Mouse (Mus musculus): Measurements from ENCODE around the gene Smim27. TPM values are rescaled to one million over a fixed set of nuclear protein-coding genes. Genes with fewer than 3 reads are reported as not detected.

Smim27 gene
- polyA plus RNA-seq, 1 experiment from 2014 or later = 62.9 TPM

- TF ChIP-seq CTCF (IDR thresholded peaks at IDR 0.05; ENCODE audit: low read depth) = no peak
- no peaks in the 10 kb centered on the region for H3K9me3 ChIP-seq (replicated peaks; ENCODE audit: low read length)
- under 1% methylated on average over 35 of the region's 35 CpGs for WGBS
- DNase-seq (ENCODE audit: low spot score) = peak; percentile 78
- H3K36me3 ChIP-seq (ENCODE audit: insufficient read depth, low read length) = no peaks in the 10 kb centered on the region
- peak within 1 kb of the TSS; percentile 82 for H3K27ac ChIP-seq
- peaks cover 6% of the 10 kb centered on the region; the same call in 1 of the 2 replicates for H3K4me1 ChIP-seq (replicated peaks; ENCODE audit: insufficient read depth, low read length)
- H3K4me2 ChIP-seq (ENCODE audit: low read length) = peak within 1 kb of the TSS; percentile 77
- peak; percentile 68 for ATAC-seq (replicated peaks; ENCODE audit: low FRiP score, low read depth)
- H3K27me3 ChIP-seq (ENCODE audit: insufficient read depth, low read length) = no peaks in the 10 kb centered on the region
- peak within 1 kb of the TSS; percentile 74 for H3K4me3 ChIP-seq (replicated peaks; ENCODE audit: low read depth, low read length)
- peak within 1 kb of the TSS; percentile 63 for H3K9ac ChIP-seq (ENCODE audit: low read depth, low read length)
Observed at GRCm38 (mm10) chr4:40239409-40240271, 29.7 kb upstream of the Smim27 start, which contains the start of gene Ddx58. TSS of gene Ddx58 (minus strand) at chr4:40239828.

DNA sequence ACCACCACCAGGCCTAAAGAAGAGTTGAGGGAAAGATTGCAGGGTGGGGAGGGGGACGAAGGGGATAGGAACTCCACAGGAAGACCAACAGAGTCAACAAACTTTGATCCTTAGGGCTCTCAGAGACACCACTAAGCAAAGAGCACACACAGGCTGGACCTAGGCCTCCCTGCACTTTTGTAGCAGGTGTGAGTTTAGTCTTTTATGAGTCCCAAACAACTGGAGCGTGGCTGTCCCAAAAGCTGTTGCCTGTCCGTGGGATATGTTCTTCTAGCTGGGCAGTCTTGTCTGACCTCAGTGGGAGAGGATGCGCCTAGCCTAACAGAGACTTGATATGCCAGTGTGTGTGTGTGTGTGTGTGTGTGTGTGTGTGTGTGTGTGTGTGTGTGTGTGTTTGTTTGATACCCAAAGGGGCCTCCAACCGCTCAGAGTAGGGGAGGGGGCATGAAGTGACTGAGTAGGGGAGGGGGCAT, 29.1 kb upstream of the Smim27 start:
- H3K9me3 ChIP-seq (replicated peaks; ENCODE audit: low read length) = no peaks in the 10 kb centered on the region
- peaks cover 6% of the 10 kb centered on the region; the same call in 1 of the 2 replicates for H3K4me1 ChIP-seq (replicated peaks; ENCODE audit: insufficient read depth, low read length)
- peak overlapping the region; percentile 77 for H3K4me2 ChIP-seq (ENCODE audit: low read length)
- no peaks in the 10 kb centered on the region for H3K27me3 ChIP-seq (ENCODE audit: insufficient read depth, low read length)
- H3K27ac ChIP-seq = peak overlapping the region; percentile 82; the same call in 1 of the 2 replicates
- TF ChIP-seq CTCF (IDR thresholded peaks at IDR 0.05; ENCODE audit: low read depth) = no peak
- H3K9ac ChIP-seq (ENCODE audit: low read depth, low read length) = peak overlapping the region; percentile 63
- peak overlapping the region; percentile 74 for H3K4me3 ChIP-seq (replicated peaks; ENCODE audit: low read depth, low read length)
- ATAC-seq (replicated peaks; ENCODE audit: low FRiP score, low read depth) (peak; percentile 41), DNase-seq (ENCODE audit: low spot score) (no peak)
- 37% methylated on average over 5 of the region's 5 CpGs for WGBS
- H3K36me3 ChIP-seq (ENCODE audit: insufficient read depth, low read length) = no peaks in the 10 kb centered on the region

DNA sequence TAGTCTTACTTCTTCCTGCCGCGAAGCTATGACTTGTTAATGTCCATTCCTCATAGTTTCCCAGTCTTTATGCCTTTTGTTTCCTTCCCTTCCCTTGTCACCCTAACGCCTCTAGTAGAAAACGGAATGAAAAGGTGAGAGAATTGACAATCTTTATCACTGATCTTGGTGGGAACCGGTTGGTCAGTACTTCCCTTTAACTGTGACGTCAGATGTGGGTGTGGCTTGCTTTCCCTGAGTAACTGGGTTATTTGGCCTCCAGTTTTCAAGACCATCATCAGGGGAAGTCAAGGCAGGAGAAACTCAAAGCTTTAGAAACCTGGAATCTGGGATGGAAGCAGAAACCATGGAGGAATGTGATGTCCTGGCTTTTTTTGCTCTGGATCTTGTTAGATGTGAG, 27.5 kb upstream of the Smim27 start:
- no peak for TF ChIP-seq CTCF (IDR thresholded peaks at IDR 0.05; ENCODE audit: low read depth)
- H3K27me3 ChIP-seq (ENCODE audit: insufficient read depth, low read length) = no peaks in the 10 kb centered on the region
- no peak overlapping the region for H3K27ac ChIP-seq
- ATAC-seq (replicated peaks; ENCODE audit: low FRiP score, low read depth) (no peak), DNase-seq (ENCODE audit: low spot score) (no peak)
- H3K36me3 ChIP-seq (ENCODE audit: insufficient read depth, low read length) = no peaks in the 10 kb centered on the region
- WGBS = 57% methylated on average over 6 of the region's 6 CpGs
- peaks cover 6% of the 10 kb centered on the region; the same call in 1 of the 2 replicates for H3K4me1 ChIP-seq (replicated peaks; ENCODE audit: insufficient read depth, low read length)
- no peaks in the 10 kb centered on the region for H3K9me3 ChIP-seq (replicated peaks; ENCODE audit: low read length)
- H3K9ac ChIP-seq (ENCODE audit: low read depth, low read length) = no peak overlapping the region
- H3K4me3 ChIP-seq (replicated peaks; ENCODE audit: low read depth, low read length) = no peak overlapping the region
- H3K4me2 ChIP-seq (ENCODE audit: low read length) = no peak overlapping the region

DNA sequence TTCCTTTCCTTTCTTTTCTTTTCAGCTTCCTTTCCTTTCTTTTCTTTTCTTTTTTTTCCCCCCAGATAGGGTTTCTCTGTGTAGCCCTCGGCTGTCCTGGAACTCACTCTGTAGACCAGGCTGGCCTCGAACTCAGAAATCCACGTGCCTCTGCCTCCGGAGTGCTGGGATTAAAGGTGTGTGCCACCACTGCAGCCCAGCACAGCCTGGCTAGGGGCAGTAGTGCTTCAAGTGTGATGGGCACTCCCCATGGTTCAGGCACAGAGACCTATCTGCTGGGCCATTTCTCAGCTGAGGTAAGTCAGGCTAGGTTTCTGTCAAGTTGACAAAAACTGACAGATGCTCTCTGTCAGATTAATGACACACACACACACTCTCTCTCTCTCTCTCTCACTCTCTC, 26.4 kb upstream of the Smim27 start:
- H3K36me3 ChIP-seq (ENCODE audit: insufficient read depth, low read length) = no peaks in the 10 kb centered on the region
- no peak for TF ChIP-seq CTCF (IDR thresholded peaks at IDR 0.05; ENCODE audit: low read depth)
- ATAC-seq (replicated peaks; ENCODE audit: low FRiP score, low read depth) (no peak), DNase-seq (ENCODE audit: low spot score) (no peak)
- no peak overlapping the region for H3K4me3 ChIP-seq (replicated peaks; ENCODE audit: low read depth, low read length)
- H3K27me3 ChIP-seq (ENCODE audit: insufficient read depth, low read length) = no peaks in the 10 kb centered on the region
- 78% methylated on average over 4 of the region's 4 CpGs for WGBS
- no peak overlapping the region for H3K4me2 ChIP-seq (ENCODE audit: low read length)
- H3K9me3 ChIP-seq (replicated peaks; ENCODE audit: low read length) = no peaks in the 10 kb centered on the region
- no peak overlapping the region for H3K9ac ChIP-seq (ENCODE audit: low read depth, low read length)
- H3K27ac ChIP-seq = no peak overlapping the region
- H3K4me1 ChIP-seq (replicated peaks; ENCODE audit: insufficient read depth, low read length) = peaks cover 6% of the 10 kb centered on the region; the same call in 1 of the 2 replicates

DNA sequence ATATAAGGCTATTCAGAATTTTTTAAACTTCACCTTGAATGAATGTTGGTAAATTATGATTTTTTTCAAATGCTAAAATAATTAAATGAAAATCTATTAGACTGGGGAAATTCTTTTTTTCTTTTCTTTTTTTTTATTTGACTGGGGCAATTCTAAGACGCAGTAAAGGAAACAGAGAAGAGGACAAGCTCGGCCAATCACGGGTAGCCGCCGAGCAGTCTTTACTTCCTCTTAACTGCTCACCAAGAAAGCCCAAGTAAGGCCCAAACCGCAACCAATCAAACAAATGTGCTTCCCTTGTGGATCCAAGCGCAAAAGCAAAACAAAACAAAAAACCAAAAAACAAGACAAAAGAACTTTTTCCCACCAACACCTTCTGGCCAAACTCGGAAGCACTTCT, 25.3 kb upstream of the Smim27 start:
- no peaks in the 10 kb centered on the region for H3K27me3 ChIP-seq (ENCODE audit: insufficient read depth, low read length)
- no peak for DNase-seq (ENCODE audit: low spot score)
- no peak overlapping the region for H3K9ac ChIP-seq (ENCODE audit: low read depth, low read length)
- no peak for TF ChIP-seq CTCF (IDR thresholded peaks at IDR 0.05; ENCODE audit: low read depth)
- no peaks in the 10 kb centered on the region for H3K4me1 ChIP-seq (replicated peaks; ENCODE audit: insufficient read depth, low read length)
- no peaks in the 10 kb centered on the region for H3K36me3 ChIP-seq (ENCODE audit: insufficient read depth, low read length)
- ATAC-seq (replicated peaks; ENCODE audit: low FRiP score, low read depth) = no peak
- no peak overlapping the region for H3K27ac ChIP-seq
- no peaks in the 10 kb centered on the region for H3K9me3 ChIP-seq (replicated peaks; ENCODE audit: low read length)
- WGBS = 80% methylated on average over 8 of the region's 8 CpGs
- H3K4me3 ChIP-seq (replicated peaks; ENCODE audit: low read depth, low read length) = no peak overlapping the region
- H3K4me2 ChIP-seq (ENCODE audit: low read length) = no peak overlapping the region

DNA sequence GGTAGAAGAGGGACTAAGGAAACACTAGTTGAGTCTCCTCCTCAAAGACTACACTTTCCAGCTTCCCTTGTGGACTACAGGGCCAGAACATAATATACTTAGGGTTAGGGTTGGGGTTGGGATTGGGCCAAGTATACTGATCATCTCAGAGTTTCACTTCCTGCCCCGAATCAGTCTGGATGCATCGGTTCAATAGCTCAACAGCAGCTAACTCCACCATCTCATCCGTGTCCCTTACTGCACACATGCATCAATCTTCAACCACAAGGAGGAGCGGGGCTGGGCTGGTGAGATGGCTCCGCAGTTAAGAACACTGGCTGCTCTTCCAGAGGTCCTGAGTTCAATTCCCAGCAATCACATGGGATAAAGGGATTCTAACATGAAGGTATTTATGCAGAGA, 18.4 kb upstream of the Smim27 start:
- H3K36me3 ChIP-seq (ENCODE audit: insufficient read depth, low read length) = no peaks in the 10 kb centered on the region
- no peak for TF ChIP-seq CTCF (IDR thresholded peaks at IDR 0.05; ENCODE audit: low read depth)
- H3K4me3 ChIP-seq (replicated peaks; ENCODE audit: low read depth, low read length) = no peak overlapping the region
- no peaks in the 10 kb centered on the region for H3K4me1 ChIP-seq (replicated peaks; ENCODE audit: insufficient read depth, low read length)
- 90% methylated on average over 5 of the region's 5 CpGs for WGBS
- no peak for ATAC-seq (replicated peaks; ENCODE audit: low FRiP score, low read depth)
- no peak overlapping the region for H3K9ac ChIP-seq (ENCODE audit: low read depth, low read length)
- H3K4me2 ChIP-seq (ENCODE audit: low read length) = no peak overlapping the region
- H3K9me3 ChIP-seq (replicated peaks; ENCODE audit: low read length) = no peaks in the 10 kb centered on the region
- H3K27me3 ChIP-seq (ENCODE audit: insufficient read depth, low read length) = no peaks in the 10 kb centered on the region
- DNase-seq (ENCODE audit: low spot score) = no peak
- no peak overlapping the region for H3K27ac ChIP-seq

Data from kidney, postnatal 0 days (tissue).